Mouse (Mus musculus) erythroid progenitor cell, adult 5-6 weeks (primary cell): ENCODE measurements around the gene Tap2. TPM values are rescaled to one million over a fixed set of nuclear protein-coding genes. Genes with fewer than 3 reads are reported as not detected.
A peak's percentile ranks its signal among the peaks of the same experiment; 100 is the strongest.

Experiments used
- ATAC-seq: replicated peaks from 2 replicates; pipeline ENCODE4 v1.8.0; 2016; ENCODE audit warnings: moderate number of reproducible peaks, mild to moderate bottlenecking, moderate TSS enrichment, inconsistent platforms; ENCODE audit not compliant: poor library complexity, low FRiP score, severe bottlenecking
- total RNA-seq, 2 experiments: library from RNA; stranded (forward) in 1 of 2; stranded (reverse) in 1 of 2; fragments of 150-400 nt in 1 of 2; fragments of 186-747, 209-891 nt in 1 of 2; gene quantifications; 2 replicates each; pipeline versions ENCODE4 v1.2.3 to v1.2.4; 2015 to 2017; ENCODE audit warnings: low replicate concordance in 2 of 2

The Tap2 gene
- total RNA-seq, 2 experiments from 2014 or later, result 6.7 to 16.6 TPM

DNA sequence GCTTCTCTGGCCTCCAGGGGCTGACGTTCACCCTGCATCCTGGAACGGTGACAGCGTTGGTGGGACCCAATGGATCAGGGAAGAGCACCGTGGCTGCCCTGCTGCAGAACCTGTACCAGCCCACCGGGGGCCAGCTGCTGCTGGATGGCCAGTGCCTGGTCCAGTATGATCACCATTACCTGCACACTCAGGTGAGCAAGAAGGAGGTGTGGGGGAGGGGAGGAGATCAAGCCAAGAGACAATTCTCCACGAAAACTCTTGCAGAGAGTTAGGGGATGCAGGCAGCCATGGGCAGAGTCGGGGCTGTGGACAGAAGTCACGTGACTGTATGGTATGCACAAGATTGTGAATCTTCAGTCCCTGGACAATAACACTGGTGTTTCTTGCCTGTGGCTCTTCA lies 9.9 kb upstream of the Tap2 start:
- no peak for ATAC-seq

- ATAC-seq, result no peak
Observed at GRCm38 (mm10) chr17:34194723-34195122, 8.6 kb upstream of the Tap2 start.

- no peak for ATAC-seq
Observed at GRCm38 (mm10) chr17:34196491-34196890, 6.8 kb upstream of the Tap2 start.

DNA sequence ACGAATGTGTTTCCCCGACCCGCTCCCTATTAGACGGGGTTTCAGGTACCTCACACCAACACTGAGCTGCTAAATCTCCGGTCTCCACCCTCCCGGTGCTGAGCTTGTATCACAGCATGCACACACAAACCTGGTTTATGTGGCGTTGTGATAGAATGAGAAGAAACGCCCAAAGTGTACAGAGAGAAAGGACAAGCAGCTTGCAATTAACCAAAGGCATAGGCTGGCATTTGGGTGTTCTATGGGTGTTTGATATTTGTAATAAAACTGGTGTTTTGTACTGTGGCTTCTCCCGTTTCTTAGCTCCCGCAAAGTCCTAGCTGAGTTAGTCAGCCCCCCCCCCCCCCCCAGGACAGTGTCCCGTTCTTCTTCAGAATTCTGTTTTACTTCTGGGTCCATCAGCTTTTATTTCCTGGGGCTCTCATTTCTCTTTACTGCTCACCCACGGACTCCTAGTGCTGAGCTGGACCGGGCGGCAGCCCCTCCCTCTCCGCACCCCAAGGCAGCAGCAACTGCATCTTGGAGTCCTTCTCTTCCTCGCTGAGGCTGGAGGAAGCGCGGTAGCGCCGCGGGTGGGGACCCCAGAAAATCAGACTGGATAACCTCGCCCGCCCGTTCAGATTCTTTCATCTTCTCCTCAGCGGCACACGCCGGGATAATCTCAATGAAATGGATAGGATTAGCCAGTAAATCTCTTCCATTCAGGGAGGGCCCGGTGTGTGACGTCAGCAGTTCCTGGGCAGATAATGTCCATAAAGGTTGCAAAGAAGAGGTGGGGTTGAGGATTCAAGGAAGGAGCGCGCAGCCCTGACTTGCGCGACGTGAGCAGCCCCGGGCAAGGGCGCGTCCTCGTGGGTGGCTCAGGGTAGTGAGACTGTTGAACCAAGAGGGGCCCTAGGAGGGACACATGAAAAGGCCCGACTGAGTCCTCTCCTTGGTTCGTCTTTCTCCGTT lies 6.1 kb upstream of the Tap2 start, which contains the start of gene Psmb8:
Gene Psmb8, plus strand, starts transcription at position 781 of the 954 bp plus-strand sequence.
- ATAC-seq, result 0 out of 2 replicates have a peak, but pooled peaks have one; percentile 45

DNA sequence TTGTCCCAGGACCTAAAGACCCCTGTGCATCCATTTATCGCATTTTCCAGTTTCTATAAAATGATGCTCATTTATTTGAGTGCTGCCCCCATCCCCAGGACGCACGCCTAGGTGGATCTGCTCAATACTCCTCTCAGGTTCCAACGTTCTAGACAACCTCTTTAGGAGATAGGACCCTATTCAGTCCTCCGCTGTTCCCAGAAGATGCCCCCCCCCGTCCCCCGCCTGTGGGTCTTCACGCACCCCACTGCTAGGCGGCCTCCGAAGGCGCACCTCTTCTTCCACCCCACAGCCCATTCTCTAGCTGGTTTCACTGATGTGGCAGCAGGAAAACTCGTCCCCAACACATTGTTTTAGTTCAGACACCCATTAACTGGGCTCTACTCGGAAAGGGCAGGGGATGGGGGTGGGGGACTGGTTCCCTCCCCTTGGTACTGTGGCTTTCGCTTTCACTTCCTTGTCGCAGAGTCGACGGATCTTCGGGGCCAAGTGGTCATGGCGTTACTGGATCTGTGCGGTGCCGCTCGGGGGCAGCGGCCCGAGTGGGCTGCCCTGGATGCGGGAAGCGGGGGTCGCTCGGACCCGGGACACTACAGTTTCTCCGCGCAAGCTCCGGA lies 5.3 kb upstream of the Tap2 start:
- no peak for ATAC-seq

- ATAC-seq, result no peak
Observed at GRCm38 (mm10) chr17:34198521-34198912, 4.8 kb upstream of the Tap2 start.

DNA sequence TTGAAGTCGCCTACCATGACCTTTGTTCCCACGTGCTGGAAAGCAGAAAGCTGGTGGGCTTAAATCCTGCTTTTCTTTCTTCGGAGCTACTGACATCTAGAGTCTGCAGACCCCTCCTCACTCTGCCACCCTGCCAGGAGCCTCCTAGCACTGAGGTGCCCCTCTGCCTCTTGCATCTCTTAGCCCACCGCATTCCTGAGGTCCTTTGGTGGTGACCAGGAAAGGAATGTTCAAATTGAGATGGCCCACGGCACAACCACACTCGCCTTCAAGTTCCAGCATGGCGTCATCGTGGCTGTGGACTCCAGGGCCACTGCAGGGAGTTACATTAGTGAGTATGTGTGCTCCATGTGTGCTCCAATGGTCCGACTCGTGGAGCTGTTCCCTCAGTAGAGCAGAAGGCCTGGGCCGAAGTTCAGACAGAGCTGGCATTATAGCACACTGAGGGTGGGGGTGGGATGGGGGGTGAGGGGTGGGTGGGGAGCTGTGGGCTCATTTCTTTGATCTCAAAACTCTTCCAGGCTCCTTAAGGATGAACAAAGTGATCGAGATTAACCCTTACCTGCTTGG lies 4.2 kb upstream of the Tap2 start:
- ATAC-seq, result no peak

DNA sequence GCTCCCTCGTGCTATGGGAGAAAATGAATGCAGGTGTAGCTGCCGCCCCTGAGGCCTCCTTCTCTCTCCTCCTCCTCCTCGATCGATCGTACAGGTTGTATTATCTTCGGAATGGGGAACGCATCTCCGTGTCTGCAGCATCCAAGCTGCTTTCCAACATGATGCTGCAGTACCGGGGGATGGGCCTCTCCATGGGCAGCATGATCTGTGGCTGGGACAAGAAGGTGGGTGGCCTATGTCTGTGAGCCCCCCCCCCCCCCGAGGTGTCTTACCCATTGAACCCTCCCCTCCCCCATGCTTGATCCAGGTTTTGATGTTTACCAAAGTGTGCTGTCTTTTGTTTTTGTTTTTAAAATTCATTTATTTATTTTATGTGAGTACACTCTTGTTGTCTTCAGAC lies 3.3 kb upstream of the Tap2 start:
- ATAC-seq, result no peak

- no peak for ATAC-seq
Observed at GRCm38 (mm10) chr17:34200772-34201505, 2.4 kb upstream of the Tap2 start.

DNA sequence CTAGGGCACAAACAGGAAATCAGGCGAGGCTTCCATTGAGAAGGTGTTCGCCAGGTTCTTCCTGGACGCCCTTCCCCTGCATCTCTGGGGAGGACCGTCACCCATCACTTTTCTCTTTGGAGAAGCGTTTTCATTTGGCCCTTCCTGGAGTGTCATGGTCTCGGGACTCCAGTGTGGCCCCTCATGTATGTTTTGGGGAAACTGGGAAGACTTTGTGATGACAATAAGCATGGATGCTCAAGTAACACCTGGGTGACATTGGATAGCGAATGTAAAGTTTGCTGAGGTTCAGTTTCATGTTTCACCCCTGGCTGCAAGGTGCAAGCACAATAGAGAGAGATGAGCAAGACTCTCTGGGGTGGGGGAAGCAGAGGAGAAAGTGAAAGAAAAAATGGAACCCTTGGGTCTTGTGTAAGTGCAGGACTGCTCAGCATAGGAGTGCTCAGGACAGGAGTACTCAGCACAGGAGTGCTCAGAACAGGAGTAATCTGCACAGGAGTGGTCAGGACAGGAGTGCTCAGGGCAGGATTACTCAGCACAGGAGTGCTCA lies 1.7 kb upstream of the Tap2 start:
- no peak for ATAC-seq

GRCm38 (mm10) chr17:34202760-34203442 lies 426 bp upstream of the Tap2 start:
- no peak for ATAC-seq

DNA sequence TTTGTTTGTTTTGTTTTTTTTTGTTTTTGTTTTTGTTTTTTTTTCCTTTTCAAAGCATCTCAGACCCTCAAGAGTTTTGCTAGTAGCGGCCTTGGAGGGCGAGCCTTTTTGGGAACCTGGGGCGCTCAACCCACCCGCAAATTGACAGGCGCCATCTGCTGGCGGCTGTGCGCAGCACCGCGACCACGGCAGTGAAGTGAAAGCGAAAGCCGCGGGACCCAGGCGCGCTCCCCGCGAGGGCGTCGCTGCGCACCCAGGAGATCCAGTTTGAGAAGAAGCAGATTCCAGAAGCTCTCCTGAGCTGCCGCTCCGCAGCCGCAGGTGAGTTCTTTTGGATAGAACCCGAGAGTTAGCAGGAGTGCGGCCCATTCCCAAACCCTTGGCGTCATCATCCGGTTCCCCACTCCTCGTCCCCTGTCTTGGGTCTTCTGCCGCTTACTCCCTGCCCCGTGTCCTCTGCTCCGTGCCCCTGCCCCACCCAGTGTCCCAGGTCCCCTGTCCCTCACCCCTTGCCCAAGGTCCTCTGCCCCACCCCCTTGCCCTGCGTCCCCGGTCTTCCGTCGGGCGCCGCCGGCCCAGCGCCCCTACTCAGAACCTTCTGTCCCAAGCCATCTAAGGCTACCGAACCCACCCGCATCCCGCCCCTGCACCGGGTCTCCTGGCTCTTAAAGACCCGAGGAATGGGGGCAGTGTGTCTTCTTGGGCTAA lies 1.1 kb downstream of the Tap2 start:
- peak; percentile 79 for ATAC-seq

DNA sequence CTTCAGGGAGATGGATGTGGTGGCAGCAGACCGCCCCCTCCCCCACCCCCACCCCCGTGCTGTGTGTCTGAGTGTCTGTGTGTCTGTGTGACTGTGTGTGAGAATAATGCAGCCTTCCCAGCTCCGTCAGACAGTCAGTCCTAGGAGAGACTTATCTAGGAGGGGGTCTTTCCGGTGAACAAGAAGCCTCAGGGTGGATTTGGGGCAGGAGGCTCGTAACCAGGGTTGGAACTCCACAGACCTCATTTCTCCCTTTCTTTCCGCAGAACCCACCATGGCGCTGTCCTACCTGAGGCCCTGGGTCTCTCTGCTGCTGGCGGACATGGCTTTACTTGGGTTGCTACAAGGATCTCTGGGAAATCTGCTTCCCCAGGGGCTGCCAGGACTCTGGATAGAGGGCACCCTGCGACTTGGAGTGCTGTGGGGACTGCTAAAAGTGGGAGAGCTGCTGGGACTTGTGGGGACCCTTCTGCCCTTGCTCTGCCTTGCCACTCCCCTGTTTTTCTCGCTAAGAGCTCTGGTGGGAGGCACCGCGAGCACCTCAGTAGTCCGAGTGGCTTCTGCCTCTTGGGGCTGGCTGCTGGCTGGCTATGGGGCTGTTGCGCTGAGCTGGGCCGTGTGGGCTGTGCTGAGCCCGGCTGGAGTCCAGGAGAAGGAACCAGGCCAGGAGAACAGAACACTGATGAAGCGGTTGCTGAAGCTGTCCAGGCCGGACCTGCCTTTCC lies 1.9 kb downstream of the Tap2 start:
- peak; percentile 60 for ATAC-seq

DNA sequence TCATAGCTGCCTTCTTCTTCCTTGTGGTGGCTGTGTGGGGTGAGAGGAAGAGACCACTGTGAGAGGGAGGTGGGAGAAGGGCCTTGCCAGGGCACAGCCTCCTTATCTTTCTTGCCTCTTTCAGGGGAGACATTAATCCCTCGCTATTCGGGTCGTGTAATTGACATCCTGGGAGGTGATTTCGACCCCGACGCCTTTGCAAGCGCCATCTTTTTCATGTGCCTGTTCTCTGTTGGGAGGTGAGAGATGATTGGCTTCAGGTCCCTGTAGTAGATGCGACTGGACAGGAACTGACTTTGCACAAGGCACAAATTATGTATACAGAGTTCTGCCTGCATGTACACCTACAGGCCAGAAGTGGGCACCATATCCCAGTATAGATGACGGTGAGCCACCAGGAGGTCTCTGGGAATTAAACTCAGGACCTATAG lies 2.4 kb downstream of the Tap2 start:
- ATAC-seq, result peak; percentile 82

GRCm38 (mm10) chr17:34206731-34207130 lies 3.4 kb downstream of the Tap2 start:
- no peak for ATAC-seq

DNA sequence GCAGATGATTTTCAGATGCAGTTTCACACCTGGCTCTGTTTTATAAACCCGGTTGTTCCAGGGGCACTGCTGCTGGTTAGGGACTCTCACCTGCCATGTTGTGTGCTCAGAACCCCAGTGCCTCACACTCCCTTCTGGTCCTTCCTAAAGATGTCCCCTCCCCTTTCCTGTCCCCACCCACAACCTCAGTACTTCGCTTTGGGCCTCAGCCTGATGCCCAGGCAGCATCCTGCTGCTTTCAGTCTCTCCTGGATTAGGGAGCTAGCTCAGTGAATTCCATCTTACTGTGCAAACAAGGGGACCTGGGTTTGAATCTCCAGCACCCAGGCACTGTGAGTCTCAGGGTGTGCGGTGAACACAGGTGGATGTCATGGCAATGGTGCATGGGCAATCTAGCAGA lies 4.1 kb downstream of the Tap2 start:
- ATAC-seq, result no peak

DNA sequence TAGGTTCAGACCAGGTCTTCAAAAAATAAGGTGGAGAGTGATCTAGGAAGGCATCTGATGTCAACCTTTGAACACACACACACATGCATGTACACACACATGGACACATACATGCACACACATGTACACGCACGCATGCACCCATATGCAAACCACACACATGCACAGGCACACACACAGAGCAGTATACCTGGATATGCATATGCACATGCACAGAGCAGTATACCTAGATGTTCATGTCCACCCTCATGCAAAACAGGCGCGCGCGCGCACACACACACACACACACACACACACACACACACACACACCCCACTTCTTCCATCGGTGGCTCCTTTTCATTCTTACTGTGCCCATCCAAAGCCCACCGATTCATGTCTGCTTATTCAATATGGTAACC lies 4.5 kb downstream of the Tap2 start:
- no peak for ATAC-seq

GRCm38 (mm10) chr17:34208421-34208820 lies 5.1 kb downstream of the Tap2 start:
- no peak for ATAC-seq
